Mouse (Mus musculus) myocyte (in vitro differentiated cells): ENCODE measurements at regions not wholly inside any gene's neighbourhood (a gene's known extent, or its start where the extent isn't known, plus 50 kb on each side); places are given as distances from the start of the nearest gene placed in this dataset.

ENCODE experiments used
- H3K27me3 ChIP-seq: one replicate; pipeline ENCODE4 v1.6.1; 2011; ENCODE audit not compliant: control insufficient read depth, insufficient read depth, insufficient read length
- H3K36me3 ChIP-seq: one replicate; pipeline ENCODE4 v1.6.1; 2011; ENCODE audit not compliant: control insufficient read depth, insufficient read depth
- H3K4me2 ChIP-seq: one replicate; pipeline ENCODE4 v1.6.1; 2011; ENCODE audit warnings: low read depth, control low read depth
- H3K4me3 ChIP-seq: one replicate; pipeline ENCODE4 v1.5.1; 2011; ENCODE audit warnings: mild to moderate bottlenecking, control low read depth, moderate library complexity
- H3K79me2 ChIP-seq: one replicate; pipeline ENCODE4 v1.6.1; 2011; ENCODE audit not compliant: control insufficient read depth, insufficient read depth
- H3ac ChIP-seq: one replicate; pipeline ENCODE4 v1.6.1; 2011; ENCODE audit not compliant: control insufficient read depth, insufficient read length
- CEBPB ChIP-seq: IDR thresholded peaks from 2 replicates; pipeline ENCODE4 v1.6.1; 2011; ENCODE audit warnings: mild to moderate bottlenecking, moderate library complexity; ENCODE audit not compliant: poor library complexity, insufficient read depth, severe bottlenecking
- E2F4 ChIP-seq: IDR thresholded peaks from one replicate; pipeline ENCODE4 v1.6.1; 2011; ENCODE audit warnings: mild to moderate bottlenecking, control low read depth, moderate library complexity; ENCODE audit not compliant: insufficient read depth
- MAX ChIP-seq: IDR thresholded peaks from one replicate; pipeline ENCODE4 v1.6.1; 2011; ENCODE audit warnings: low read depth, mild to moderate bottlenecking, control low read depth
- MYOD1 ChIP-seq, 3 experiments: IDR thresholded peaks; one replicate each; pipeline ENCODE4 v1.6.1; 2011; ENCODE audit warnings: control low read depth in 2 of 3, low read depth in 2 of 3, mild to moderate bottlenecking in 2 of 3, moderate library complexity in 1 of 3; ENCODE audit not compliant: insufficient read length in 2 of 3, control insufficient read depth in 1 of 3
- MYOG ChIP-seq, 3 experiments: IDR thresholded peaks; one replicate each; pipeline ENCODE4 v1.6.1; 2011; ENCODE audit warnings: control low read depth in 2 of 3, low read depth in 2 of 3, mild to moderate bottlenecking in 2 of 3; ENCODE audit not compliant: insufficient read length in 2 of 3, control insufficient read depth in 1 of 3, insufficient read depth in 1 of 3
- POLR2A ChIP-seq: IDR thresholded peaks from one replicate; pipeline ENCODE4 v1.6.1; 2011; ENCODE audit warnings: low read depth, mild to moderate bottlenecking, control low read depth, moderate library complexity; ENCODE audit not compliant: insufficient read length
- POLR2AphosphoS2 ChIP-seq: IDR thresholded peaks from one replicate; pipeline ENCODE4 v1.6.1; 2011; ENCODE audit warnings: low read depth, control low read depth; ENCODE audit not compliant: insufficient read length
- REST ChIP-seq: IDR thresholded peaks from one replicate; pipeline ENCODE4 v1.6.1; 2011; ENCODE audit warnings: mild to moderate bottlenecking, control low read depth, moderate library complexity; ENCODE audit not compliant: insufficient read depth, insufficient read length
- SRF ChIP-seq: IDR thresholded peaks from one replicate; pipeline ENCODE4 v1.6.1; 2011; ENCODE audit warnings: low read depth; ENCODE audit not compliant: control insufficient read depth, insufficient read length
- TCF12 ChIP-seq: IDR thresholded peaks from one replicate; pipeline ENCODE4 v1.6.1; 2011; ENCODE audit warnings: mild to moderate bottlenecking, control low read depth; ENCODE audit not compliant: poor library complexity, insufficient read depth, severe bottlenecking
- TCF3 ChIP-seq: IDR thresholded peaks from one replicate; pipeline ENCODE4 v1.6.1; 2011; ENCODE audit warnings: low read depth, control low read depth; ENCODE audit not compliant: insufficient read length
- USF1 ChIP-seq: IDR thresholded peaks from one replicate; pipeline ENCODE4 v1.6.1; 2011; ENCODE audit warnings: low read depth, mild to moderate bottlenecking, control low read depth, moderate library complexity

DNA sequence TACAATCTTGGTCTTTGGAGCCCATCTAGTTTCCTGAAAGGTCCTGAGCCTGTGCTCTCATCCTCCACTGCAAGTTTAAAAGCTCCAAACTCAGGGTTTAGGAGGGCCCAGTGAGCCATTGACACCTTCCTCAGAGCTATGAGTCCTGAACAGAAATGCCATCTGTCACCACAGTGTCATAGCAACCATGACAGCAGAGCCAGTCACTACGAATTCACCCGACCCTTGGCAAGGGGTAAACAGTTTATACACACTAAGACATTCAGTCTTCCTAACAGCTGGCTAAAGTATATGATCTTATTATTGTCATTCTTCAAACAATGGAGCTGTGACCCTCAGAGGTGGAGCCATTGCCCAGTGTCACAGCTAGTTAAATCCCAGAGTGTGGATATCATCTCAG is 163.2 kb upstream of the Sesn3 start:
- Histone ChIP-seq H3K4me3 (no peak overlapping the region), H3K79me2 (no peaks in the 10 kb centered on the region), H3K36me3 (no peaks in the 10 kb centered on the region), H3K4me2 (no peak overlapping the region), H3ac (no peak overlapping the region), H3K27me3 (no peaks in the 10 kb centered on the region)
- TF ChIP-seq SRF (no peak), MYOG (IDR thresholded peaks at IDR 0.05; ENCODE audit: control insufficient read depth in 1 of 3, insufficient read depth in 1 of 3, insufficient read length in 2 of 3, low read depth in 2 of 3) (no peak), REST (no peak), MYOD1 (IDR thresholded peaks at IDR 0.05; ENCODE audit: control insufficient read depth in 1 of 3, insufficient read length in 2 of 3, low read depth in 2 of 3) (no peak), CEBPB (no peak), E2F4 (no peak), TCF3 (no peak), TCF12 (no peak)

DNA sequence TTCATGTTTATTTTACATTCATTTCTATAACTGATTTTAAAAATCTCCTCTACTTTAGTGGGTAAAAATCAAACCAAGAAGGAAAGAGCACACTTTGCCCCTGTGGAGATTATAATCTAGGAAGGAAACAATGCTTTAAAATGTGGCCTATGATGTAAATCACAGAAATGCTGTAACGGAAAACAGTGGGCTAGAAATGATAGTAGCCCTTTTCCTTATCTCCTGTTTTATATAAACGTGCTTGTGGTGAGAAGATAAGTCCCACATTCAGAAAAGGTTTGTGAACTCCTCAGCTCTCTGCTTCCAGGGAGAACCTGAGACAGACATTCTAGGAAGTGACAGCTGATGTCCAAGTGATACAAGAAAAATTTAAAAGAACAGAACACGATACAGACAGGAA is 159.3 kb upstream of the Sesn3 start:
- TF ChIP-seq USF1 (no peak), E2F4 (no peak), MYOD1 (IDR thresholded peaks at IDR 0.05; ENCODE audit: control insufficient read depth in 1 of 3, insufficient read length in 2 of 3, low read depth in 2 of 3) (no peak), POLR2A (no peak), TCF12 (no peak), TCF3 (no peak), REST (no peak)
- no peak overlapping the region for H3K4me3 ChIP-seq
- H3K27me3 ChIP-seq = no peaks in the 10 kb centered on the region
- H3K79me2 ChIP-seq = no peaks in the 10 kb centered on the region
- no peaks in the 10 kb centered on the region for H3K36me3 ChIP-seq
- H3K4me2 ChIP-seq = no peak overlapping the region
- no peak overlapping the region for H3ac ChIP-seq

DNA sequence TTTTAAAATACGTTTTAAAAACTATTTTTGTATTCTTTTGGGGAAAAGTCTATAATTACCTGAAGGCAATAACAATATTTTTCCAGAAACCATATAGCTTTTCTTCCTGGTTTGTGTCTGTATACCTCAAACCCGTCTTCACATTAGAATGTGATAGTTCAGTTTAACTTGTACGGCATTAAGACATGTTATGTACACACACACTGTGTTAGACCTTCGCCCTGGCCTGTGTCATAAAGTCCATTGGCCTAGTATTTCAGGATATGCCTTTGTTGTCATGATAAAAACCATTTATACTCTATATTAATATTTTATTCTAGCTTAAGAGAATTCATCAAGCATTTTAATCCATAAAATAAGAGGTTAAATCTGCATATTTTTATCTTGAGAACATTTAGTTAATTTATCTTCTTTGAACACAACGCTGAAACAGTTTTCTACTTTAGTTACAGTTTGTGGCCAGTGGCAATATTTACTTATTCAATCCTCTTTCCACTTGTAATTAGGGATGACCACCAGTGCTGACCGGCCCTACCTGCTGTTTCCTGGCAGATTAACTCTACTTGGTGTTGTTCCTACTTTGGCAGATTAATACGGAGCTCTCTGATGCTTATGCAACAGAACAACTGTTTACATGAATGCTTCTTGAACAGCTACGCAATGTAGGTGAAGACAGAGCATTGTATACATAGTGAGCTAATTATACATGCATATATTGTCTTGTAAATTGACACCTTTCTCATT is 158.6 kb upstream of the Sesn3 start:
- no peak overlapping the region for H3ac ChIP-seq
- no peak for TF ChIP-seq POLR2AphosphoS2
- no peak for TF ChIP-seq MYOG (IDR thresholded peaks at IDR 0.05; ENCODE audit: control insufficient read depth in 1 of 3, insufficient read depth in 1 of 3, insufficient read length in 2 of 3, low read depth in 2 of 3)
- no peak for TF ChIP-seq REST
- no peak for TF ChIP-seq POLR2A
- no peak for TF ChIP-seq SRF
- no peak for TF ChIP-seq TCF3
- no peak for TF ChIP-seq CEBPB
- TF ChIP-seq MAX = no peak
- no peak for TF ChIP-seq MYOD1 (IDR thresholded peaks at IDR 0.05; ENCODE audit: control insufficient read depth in 1 of 3, insufficient read length in 2 of 3, low read depth in 2 of 3)
- TF ChIP-seq E2F4 = no peak
- TF ChIP-seq USF1 = no peak
- TF ChIP-seq TCF12 = no peak
- H3K27me3 ChIP-seq = no peaks in the 10 kb centered on the region
- H3K79me2 ChIP-seq = no peaks in the 10 kb centered on the region
- no peak overlapping the region for H3K4me3 ChIP-seq
- no peaks in the 10 kb centered on the region for H3K36me3 ChIP-seq
- H3K4me2 ChIP-seq = no peak overlapping the region

DNA sequence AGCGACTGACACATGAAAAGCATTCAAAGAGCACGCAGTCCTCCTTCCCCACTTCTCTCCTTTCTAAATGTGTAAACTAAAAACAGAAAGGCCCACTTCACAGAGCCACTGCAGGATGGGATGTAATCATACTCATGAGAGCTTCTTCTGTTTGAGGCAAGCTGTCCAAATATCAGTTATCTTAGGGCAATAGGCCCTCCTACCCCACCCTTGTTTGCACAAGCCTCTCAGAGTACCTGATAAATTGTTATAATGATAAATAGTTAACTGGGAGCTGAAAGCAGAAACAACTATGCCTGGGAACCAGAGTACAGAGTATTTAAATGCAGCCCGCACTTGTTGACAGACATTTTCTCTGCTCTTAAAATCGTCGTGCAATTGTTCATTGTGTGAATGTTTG is 141.5 kb upstream of the Sesn3 start:
- TF ChIP-seq POLR2AphosphoS2 = no peak
- no peak for TF ChIP-seq MYOG (IDR thresholded peaks at IDR 0.05; ENCODE audit: control insufficient read depth in 1 of 3, insufficient read depth in 1 of 3, insufficient read length in 2 of 3, low read depth in 2 of 3)
- TF ChIP-seq TCF12 = no peak
- no peak for TF ChIP-seq MAX
- TF ChIP-seq REST = no peak
- TF ChIP-seq POLR2A = no peak
- no peak for TF ChIP-seq MYOD1 (IDR thresholded peaks at IDR 0.05; ENCODE audit: control insufficient read depth in 1 of 3, insufficient read length in 2 of 3, low read depth in 2 of 3)
- TF ChIP-seq SRF = no peak
- no peak for TF ChIP-seq CEBPB
- no peak for TF ChIP-seq TCF3
- no peak for TF ChIP-seq E2F4
- no peak for TF ChIP-seq USF1
- H3K79me2 ChIP-seq = no peaks in the 10 kb centered on the region
- no peak overlapping the region for H3ac ChIP-seq
- no peak overlapping the region for H3K4me3 ChIP-seq
- H3K36me3 ChIP-seq = no peaks in the 10 kb centered on the region
- no peaks in the 10 kb centered on the region for H3K27me3 ChIP-seq
- H3K4me2 ChIP-seq = no peak overlapping the region

DNA sequence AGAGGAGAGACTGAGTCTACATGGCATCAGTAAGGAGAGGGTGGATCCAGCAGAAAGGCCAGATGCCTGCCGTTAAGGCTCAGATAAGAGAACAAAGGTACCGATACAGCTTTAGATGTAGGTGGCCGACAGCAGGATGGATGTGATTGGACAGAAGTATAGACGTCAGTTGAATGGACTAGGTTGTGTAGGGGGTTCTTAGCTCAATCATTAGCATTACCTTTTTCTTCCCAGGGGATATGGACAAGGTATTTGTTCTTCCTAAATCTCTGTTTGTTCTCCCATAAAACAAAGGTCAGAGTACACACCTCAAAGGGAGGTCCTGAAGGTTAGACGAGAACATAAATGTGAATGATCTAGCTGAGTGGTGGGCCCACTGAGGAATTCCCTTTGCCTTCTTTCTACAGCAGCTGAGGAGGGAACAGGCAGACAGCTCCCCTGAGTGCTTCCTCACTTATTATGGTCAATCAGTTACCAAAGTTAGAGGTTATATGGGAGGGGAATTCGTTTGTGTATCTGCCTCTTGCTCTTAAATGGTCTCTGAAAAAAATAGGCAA is 139.9 kb upstream of the Sesn3 start:
- TF ChIP-seq REST (no peak), E2F4 (no peak), TCF3 (no peak), MYOD1 (IDR thresholded peaks at IDR 0.05; ENCODE audit: control insufficient read depth in 1 of 3, insufficient read length in 2 of 3, low read depth in 2 of 3) (no peak)
- Histone ChIP-seq H3K4me3 (no peak overlapping the region), H3K36me3 (no peaks in the 10 kb centered on the region), H3ac (no peak overlapping the region), H3K79me2 (no peaks in the 10 kb centered on the region), H3K4me2 (no peak overlapping the region), H3K27me3 (no peaks in the 10 kb centered on the region)
